Mouse (Mus musculus): ENCODE results near the gene Izumo4.

- TF ChIP-seq CTCF (IDR thresholded peaks at IDR 0.05), result no peak
- TF ChIP-seq EP300 (IDR thresholded peaks at IDR 0.05), result no peak
Measured at GRCm38 (mm10) chr10:80705479-80705878, 3.5 kb downstream of the Izumo4 start.

Measured in lung, postnatal 0 days (tissue).